Mouse (Mus musculus) lung, adult 2 months (tissue): ENCODE measurements around the gene Gm20831.
"Not testable (repeated sequence)": the region's sequence is repeated elsewhere in the genome, so short reads cannot be mapped to it uniquely, and the experiment has no call there.

Source experiments
- CTCF ChIP-seq: fragments of 200-500 bp; IDR thresholded peaks from 2 replicates; pipeline ENCODE4 v1.5.1; 2011; ENCODE audit warnings: mild to moderate bottlenecking, low read length, control low read depth; ENCODE audit not compliant: insufficient read depth
- POLR2A ChIP-seq: fragments of 200-500 bp; IDR thresholded peaks from 2 replicates; pipeline ENCODE4 v1.6.1; 2011; ENCODE audit warnings: low read depth, mild to moderate bottlenecking, control low read depth, low read length, borderline replicate concordance; ENCODE audit errors: extremely low read depth

DNA sequence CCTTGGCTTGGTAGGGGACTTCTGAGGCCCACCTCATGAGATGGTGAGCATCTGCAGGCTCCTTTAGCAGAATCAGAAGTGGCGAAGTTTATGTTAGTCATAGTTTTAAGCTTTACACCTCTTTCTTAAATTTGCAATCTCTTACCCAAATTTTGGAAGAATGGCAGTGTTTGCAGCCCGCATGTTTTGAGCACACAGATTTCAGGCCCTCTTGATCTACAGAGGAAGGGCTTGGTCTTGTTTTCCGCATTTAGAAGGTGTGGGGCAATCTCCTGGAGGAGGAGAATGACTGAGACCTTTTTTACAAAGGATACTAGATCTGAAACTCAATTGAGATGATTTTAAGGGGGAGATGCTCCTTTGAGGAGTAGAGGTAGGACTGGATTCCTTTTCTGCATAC lies 28.4 kb upstream of the Gm20831 start, which contains the start of gene Gm21904:
- not testable (repeated sequence) for TF ChIP-seq POLR2A, CTCF
